Mouse (Mus musculus) layer of hippocampus, postnatal 36 days (tissue): Measurements from ENCODE around the gene Nr2f1. TPM values are rescaled to one million over a fixed set of nuclear protein-coding genes. Genes with fewer than 3 reads are reported as not detected.

Experiments
- DNase-seq, 2 experiments: peaks; one replicate each; pipeline ENCODE4 v3.0.0; 2022
- total RNA-seq, 2 experiments: library from RNA; stranded (reverse); gene quantifications; 2 replicates each; pipeline ENCODE4 v1.2.3; 2021

Nr2f1 gene
- total RNA-seq, 2 experiments from 2014 or later = 87.3 to 108 TPM

DNA sequence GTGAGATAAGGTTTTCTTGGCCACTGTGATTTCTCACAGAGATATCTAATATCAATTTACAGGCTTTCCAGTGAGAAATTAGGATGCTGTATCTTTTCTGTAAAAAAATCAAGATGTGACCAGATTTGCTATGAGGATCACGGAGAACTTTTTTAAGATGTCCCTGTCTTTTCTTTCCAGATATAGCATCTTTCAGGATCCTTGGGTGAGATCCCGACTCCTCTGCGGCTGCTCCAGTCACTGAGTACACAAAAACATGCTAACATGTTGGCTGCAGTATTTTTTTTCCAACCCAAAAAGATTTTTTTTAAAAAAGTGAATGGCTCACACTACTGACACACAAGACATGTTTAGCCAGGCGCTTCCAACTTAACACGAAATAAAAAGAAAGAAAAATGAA is 20.8 kb downstream of the Nr2f1 start:
- DNase-seq = no peak

DNA sequence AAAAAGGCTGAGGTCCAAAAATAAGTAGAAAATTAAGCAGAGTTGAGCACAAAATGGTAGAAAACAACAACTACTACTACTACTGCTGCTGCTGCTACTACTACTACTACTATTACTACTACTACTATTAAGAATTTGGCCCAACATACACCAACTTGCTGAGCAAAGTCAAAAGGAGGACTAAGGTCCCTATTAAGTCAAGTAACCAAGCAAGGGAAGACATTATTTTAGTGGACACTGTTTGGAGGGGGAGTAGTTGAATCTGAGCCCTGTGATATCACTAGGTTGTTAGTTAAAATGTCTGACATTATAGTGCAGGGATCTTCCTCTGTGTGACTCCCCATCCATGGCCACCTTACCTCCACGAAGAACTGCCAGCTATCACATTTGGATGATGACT is 21.5 kb downstream of the Nr2f1 start:
- DNase-seq = no peak

DNA sequence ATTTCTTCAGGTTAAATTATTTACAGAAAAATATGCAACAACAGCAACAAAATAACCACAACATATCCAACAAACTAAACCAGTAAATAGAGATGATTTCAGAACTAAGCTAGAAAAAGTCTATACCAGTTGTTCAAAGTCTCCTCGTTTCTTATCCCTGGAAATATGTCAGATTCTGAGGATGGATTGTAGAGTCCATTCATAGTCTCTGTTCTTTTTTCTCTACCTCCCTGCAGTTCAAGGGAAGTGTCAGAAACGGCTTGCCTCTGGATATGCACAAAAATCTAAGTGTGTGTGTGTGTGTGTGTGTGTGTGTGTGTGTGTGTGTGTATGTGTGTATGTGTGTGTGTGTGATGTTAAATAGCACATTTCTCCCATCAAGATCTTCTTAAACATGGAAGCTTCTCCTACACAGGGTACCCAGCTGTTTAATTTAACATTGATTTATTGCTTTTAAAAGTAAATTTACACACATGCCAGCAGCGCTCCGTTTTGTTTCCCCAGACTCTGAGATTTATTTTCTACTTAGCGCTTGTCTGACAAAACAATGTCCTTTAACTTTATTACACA is 22.1 kb downstream of the Nr2f1 start:
- DNase-seq = no peak

GRCm38 (mm10) chr13:78175821-78176380 is 23.7 kb downstream of the Nr2f1 start:
- no peak for DNase-seq

GRCm38 (mm10) chr13:78174891-78175290 is 24.7 kb downstream of the Nr2f1 start:
- DNase-seq = no peak

GRCm38 (mm10) chr13:78174191-78174590 is 25.4 kb downstream of the Nr2f1 start:
- DNase-seq = no peak

DNA sequence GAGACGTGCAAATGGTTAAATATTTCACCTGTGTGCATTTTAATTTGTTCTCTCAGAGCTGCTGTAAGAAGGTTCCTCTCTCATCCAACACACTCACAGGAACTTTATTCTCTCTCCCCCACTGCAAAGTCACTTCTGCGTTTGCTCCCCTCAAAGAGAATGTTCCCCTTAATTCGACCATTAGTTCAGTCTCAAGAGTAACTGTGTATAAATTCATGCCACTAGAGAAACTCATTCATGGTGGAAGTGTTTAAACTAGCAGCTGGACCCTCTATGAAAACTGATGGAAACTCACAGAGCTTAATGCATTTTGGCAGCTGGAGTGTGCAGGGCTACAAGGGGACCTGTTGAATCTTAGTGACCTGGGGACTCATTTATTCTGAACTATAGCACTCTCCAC is 26.7 kb downstream of the Nr2f1 start:
- no peak for DNase-seq

GRCm38 (mm10) chr13:78171984-78172636 is 27.4 kb downstream of the Nr2f1 start:
- DNase-seq = no peak

- DNase-seq = no peak
Measured at GRCm38 (mm10) chr13:78171320-78171719, 28.2 kb downstream of the Nr2f1 start.

DNA sequence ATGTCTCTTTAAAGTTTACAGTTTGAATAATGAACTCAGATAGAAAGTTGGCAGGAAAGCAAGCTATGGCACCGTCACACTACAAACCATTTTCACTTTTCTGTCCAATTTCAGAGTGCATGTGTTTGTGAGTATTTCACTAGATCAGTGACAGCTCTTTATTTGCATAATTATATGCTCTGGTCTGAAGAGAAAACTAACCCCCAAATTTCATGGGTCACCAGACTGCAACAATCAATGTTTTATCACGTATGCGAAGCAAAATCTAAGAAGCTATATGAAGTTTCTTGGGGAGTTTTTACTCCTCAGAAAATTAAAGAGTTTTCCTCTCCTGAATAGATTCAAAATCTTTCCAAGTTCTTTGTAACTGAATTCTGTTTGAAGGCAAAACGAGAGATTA is 31.4 kb downstream of the Nr2f1 start:
- no peak for DNase-seq

DNA sequence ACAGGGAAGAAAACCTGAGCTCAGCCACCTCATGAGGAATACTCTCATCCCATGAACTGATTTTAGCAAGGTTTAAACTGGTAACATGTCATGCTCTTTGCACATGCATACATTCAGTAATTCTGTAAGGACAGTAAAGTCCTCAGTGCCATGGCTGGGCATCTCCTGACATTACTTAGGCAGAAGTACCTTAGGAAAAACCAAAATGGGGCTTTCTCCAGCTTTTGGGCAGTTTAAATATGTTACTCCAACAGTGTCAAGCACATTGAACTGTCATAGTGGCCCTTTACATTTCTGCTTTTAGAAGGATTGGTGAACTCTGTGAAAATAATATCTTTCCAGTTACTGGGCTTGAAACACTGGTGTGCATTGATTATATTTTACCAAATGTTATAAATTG is 34.6 kb downstream of the Nr2f1 start:
- no peak for DNase-seq

DNA sequence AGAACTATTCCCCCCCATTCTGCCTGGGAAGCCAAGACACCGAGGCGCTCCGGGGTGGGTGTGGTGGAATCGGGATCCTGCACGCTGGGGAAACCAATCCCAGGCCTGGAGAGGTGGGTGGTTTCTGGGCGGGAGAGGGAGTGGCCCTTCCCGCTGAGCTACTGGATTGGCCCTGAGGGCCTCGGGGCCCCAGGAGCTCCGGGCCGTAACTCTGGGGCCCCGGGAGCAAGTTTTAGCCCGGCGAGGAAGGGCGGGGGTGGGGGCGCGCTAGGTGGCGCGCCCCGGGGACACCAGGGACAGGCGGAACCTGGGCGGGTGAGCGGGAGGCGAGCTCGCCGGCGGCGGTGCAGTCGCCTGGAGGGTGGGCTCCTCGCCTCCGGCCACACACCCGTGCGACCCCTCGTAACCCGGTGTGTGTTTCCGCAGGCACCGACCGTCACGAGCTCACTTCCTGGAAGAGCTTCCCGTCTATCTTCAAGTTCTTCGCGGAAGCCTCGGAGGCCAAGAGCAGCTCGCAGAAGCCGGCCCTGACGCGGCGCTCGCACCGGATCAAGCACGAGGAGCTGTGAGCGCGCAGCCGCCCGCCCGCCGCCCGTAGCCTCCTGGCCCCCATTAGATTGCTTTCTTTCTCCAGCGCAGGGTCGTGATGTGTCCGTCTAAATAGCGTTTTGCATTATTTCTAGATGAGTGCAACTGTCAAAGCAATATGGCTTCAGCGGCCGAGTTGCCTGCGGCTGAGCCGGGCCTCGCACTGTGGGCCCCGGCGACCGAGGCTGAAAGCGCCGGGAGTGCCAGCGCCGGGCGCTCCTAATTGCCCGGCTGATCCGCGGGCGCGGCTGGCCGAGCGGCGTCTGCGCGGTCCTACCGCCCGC is 36.2 kb downstream of the Nr2f1 start:
- peak; percentile 83 to 84 for DNase-seq

DNA sequence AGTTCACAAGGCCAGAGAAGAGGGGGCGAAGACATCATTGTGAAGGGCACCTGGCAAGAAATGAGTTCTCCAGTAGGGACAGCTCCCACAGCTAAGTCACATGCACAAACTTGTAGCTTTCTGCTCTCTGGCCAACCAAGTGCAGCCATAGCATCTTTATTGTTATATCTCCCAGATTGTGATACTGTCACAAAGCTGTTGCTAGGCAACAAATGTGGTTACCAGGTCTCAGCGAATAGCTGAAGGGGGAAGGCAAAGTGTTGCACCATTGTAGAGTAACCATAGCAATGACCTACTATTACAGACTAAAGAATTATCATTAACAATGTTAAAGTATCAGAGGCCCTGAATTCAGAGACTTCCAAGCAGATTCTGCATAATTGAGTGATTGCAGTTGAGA is 37.4 kb downstream of the Nr2f1 start:
- no peak for DNase-seq

DNA sequence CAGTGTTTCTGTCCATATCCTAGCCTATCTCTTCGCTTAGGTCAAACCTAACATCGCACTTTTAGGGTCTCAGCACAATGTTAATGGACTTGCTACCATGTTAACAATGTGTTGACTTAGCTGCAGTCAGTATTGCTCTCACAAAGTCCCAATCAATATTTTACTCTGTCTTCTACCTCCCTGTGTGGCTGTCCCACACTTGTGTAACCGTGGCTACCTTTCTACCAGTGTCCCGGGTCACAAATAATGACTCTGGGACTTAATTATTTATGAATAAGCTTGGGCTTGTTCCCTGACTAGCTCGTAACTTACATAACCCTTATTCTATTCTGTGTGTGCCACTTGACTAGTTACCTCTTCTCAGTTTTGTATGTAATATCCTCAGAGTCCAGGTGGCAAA is 42.1 kb downstream of the Nr2f1 start:
- DNase-seq = no peak

Other genes starting within 250 kb of the Nr2f1 start
- 1 to 10 TPM in 1 of 2 experiments, under 1 TPM in 1; 0.82 to 1.5 TPM for gene Pou5f2, start 174.9 kb downstream of the Nr2f1 start, total RNA-seq